Mouse (Mus musculus) left cerebral cortex, postnatal 14 days (tissue): ENCODE data around the gene Cat. TPM values are rescaled to one million over a fixed set of nuclear protein-coding genes. Genes with fewer than 3 reads are reported as not detected.

Experiments
- DNase-seq, 2 experiments: peaks; one replicate each; pipeline ENCODE4 v3.0.0; 2021 to 2022; ENCODE audit warnings: low spot score in 2 of 2, mixed read lengths in 1 of 2
- intact Hi-C: fragments of 180-260 bp; cut with DNase I; formaldehyde crosslinking; loops from one replicate; pipeline ENCODE4 v1.15.1; 2025
- long read RNA-seq, 2 experiments: library from polyadenylated mRNA; stranded (forward); transcript quantifications; one replicate each; pipeline ENCODE4 v2.0.0; 2021
- total RNA-seq, 2 experiments: library from RNA; stranded (reverse); gene quantifications; 2 replicates each; pipeline ENCODE4 v1.2.3; 2021

Gene Cat
- total RNA-seq, result 10 to 100 TPM; 55.0 to 60.0 TPM
- long read RNA-seq, experiment 1, transcript Cat-201 (13 exons, 2,613 nt), result major isoform, 83 of 89 reads
- long read RNA-seq, experiment 1, partial matches to known transcripts, result 6 of 89 reads
- long read RNA-seq, experiment 1, other reads (novel, unspliced or antisense), result 0 of 89 reads
- long read RNA-seq, experiment 2, transcript Cat-201 (13 exons, 2,613 nt), result major isoform, 68 of 72 reads
- long read RNA-seq, experiment 2, partial matches to known transcripts, result 3 of 72 reads
- long read RNA-seq, experiment 2, other reads (novel, unspliced or antisense), result 1 of 72 reads

- intact Hi-C loops, result no loop called here
- DNase-seq, result peak; percentile 96 to 97
Observed at GRCm38 (mm10) chr2:103484617-103485401, at the start of gene Cat. Cat (minus strand) TSS chr2:103485160.

- intact Hi-C loops, result no loop called here
- no peak for DNase-seq
Observed at GRCm38 (mm10) chr2:103525596-103525995, 40.6 kb upstream of the Cat start.

- no peak for DNase-seq
- intact Hi-C loops, result no loop called here
Observed at GRCm38 (mm10) chr2:103516472-103516871, 31.5 kb upstream of the Cat start.

GRCm38 (mm10) chr2:103515513-103516180 lies 30.7 kb upstream of the Cat start:
- DNase-seq, result no peak
- intact Hi-C loops, result no loop called here

- DNase-seq, result no peak
- intact Hi-C loops, result no loop called here
Observed at GRCm38 (mm10) chr2:103512066-103512795, 27.3 kb upstream of the Cat start.

GRCm38 (mm10) chr2:103511631-103512030 lies 26.7 kb upstream of the Cat start:
- no peak for DNase-seq

GRCm38 (mm10) chr2:103511042-103511441 lies 26.1 kb upstream of the Cat start:
- intact Hi-C loops, result no loop called here
- no peak for DNase-seq

More at GRCm38 (mm10) chr2:103511631-103512030, 26.7 kb upstream of the Cat start:
- intact Hi-C loops, result no loop called here

GRCm38 (mm10) chr2:103507651-103508050 lies 22.7 kb upstream of the Cat start:
- intact Hi-C loops, result no loop called here
- DNase-seq, result no peak

GRCm38 (mm10) chr2:103505956-103506355 lies 21.0 kb upstream of the Cat start:
- intact Hi-C loops, result no loop called here
- no peak for DNase-seq

- no peak for DNase-seq
- intact Hi-C loops, result no loop called here
Observed at GRCm38 (mm10) chr2:103504463-103504862, 19.5 kb upstream of the Cat start.

GRCm38 (mm10) chr2:103500769-103501168 lies 15.8 kb upstream of the Cat start:
- no peak for DNase-seq
- intact Hi-C loops, result no loop called here

GRCm38 (mm10) chr2:103495633-103496418 lies 10.9 kb upstream of the Cat start:
- intact Hi-C loops, result no loop called here
- no peak for DNase-seq

GRCm38 (mm10) chr2:103493827-103494226 lies 8.9 kb upstream of the Cat start:
- DNase-seq, result no peak
- intact Hi-C loops, result no loop called here

- intact Hi-C loops, result no loop called here
- no peak for DNase-seq
Observed at GRCm38 (mm10) chr2:103492526-103492925, 7.6 kb upstream of the Cat start.

- intact Hi-C loops, result no loop called here
- no peak for DNase-seq
Observed at GRCm38 (mm10) chr2:103483986-103484520, 907 bp downstream of the Cat start.

- intact Hi-C loops, result no loop called here
- no peak for DNase-seq
Observed at GRCm38 (mm10) chr2:103483289-103483985, 1.5 kb downstream of the Cat start.

- intact Hi-C loops, result no loop called here
- DNase-seq, result no peak
Observed at GRCm38 (mm10) chr2:103481314-103482231, 3.4 kb downstream of the Cat start.
